Mouse (Mus musculus): ENCODE results near the gene Gzmd.

Gene Gzmd

DNA sequence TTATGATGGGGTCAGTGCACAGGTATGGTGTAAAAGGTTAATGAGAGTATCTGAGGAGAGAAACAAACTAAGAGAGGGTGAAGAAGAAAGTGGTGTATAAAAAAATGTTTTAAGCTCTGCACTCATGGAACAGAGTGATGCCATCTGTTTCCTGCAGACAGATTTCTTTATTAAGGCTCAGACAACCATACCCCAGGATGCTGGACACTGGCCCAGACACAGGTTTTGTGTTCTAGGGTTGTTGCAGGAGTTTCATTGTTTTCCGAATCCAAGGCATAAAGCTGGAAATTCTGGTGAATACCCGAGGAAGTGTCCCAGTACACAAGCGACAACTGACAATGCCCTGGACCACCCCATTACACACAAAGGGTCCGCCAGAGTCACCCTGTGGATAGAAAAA lies 50.4 kb downstream of the Gzmd start:
- DNase-seq (ENCODE audit: extremely low read depth, low read depth): no peak
